Mouse (Mus musculus) lung, adult 2 months (tissue): Measurements from ENCODE around the gene Fbxl17. TPM values are rescaled to one million over a fixed set of nuclear protein-coding genes. Genes with fewer than 3 reads are reported as not detected.

ENCODE experiments used
- DNase-seq: peaks from one replicate; pipeline ENCODE4 v3.0.0; 2022
- H3K4me1 ChIP-seq: fragments of 200-500 bp; 2 replicates; pipeline ENCODE4 v1.6.1; 2011; ENCODE audit warnings: low read length; ENCODE audit not compliant: control insufficient read depth, insufficient read depth
- H3K4me3 ChIP-seq: fragments of 200-500 bp; replicated peaks from 2 replicates; pipeline ENCODE3; 2011; ENCODE audit warnings: low read depth, mild to moderate bottlenecking, control low read depth, low read length; ENCODE audit errors: extremely low read depth
- CTCF ChIP-seq: fragments of 200-500 bp; IDR thresholded peaks from 2 replicates; pipeline ENCODE4 v1.5.1; 2011; ENCODE audit warnings: mild to moderate bottlenecking, low read length, control low read depth; ENCODE audit not compliant: insufficient read depth
- POLR2A ChIP-seq: fragments of 200-500 bp; IDR thresholded peaks from 2 replicates; pipeline ENCODE4 v1.6.1; 2011; ENCODE audit warnings: low read depth, mild to moderate bottlenecking, control low read depth, low read length, borderline replicate concordance; ENCODE audit errors: extremely low read depth
- WGBS: fragments of 180-500 bp; shearing (Covaris S2); methylation state at CpG from one replicate; pipeline ENCODE4 v1.1.7; 2018; 5-methylcytosine and 5-hydroxymethylcytosine counted together
- polyA plus RNA-seq: library from polyadenylated mRNA; depleted of rRNA; stranded (reverse); fragments of >200 nt; gene quantifications from 2 replicates; pipeline ENCODE4 v1.2.3, GENCODE M21; 2012

The Fbxl17 gene
- polyA plus RNA-seq, 1 experiment: 7.5 TPM

- Histone ChIP-seq H3K4me3 (no peak overlapping the region), H3K4me1 (no peaks in the 10 kb centered on the region)
- DNase-seq: no peak
- WGBS: 92% methylated on average over 5 of the region's 5 CpGs
- TF ChIP-seq POLR2A (no peak), CTCF (no peak)
These were observed 382.7 kb downstream of the Fbxl17 start for GRCm38 (mm10) chr17:63117130-63117529.

- no peak for DNase-seq
- no peak overlapping the region for H3K4me3 ChIP-seq
- no peaks in the 10 kb centered on the region for H3K4me1 ChIP-seq
- TF ChIP-seq CTCF: no peak
- 87% methylated on average over 19 of the region's 19 CpGs for WGBS
These were observed 385.3 kb downstream of the Fbxl17 start for GRCm38 (mm10) chr17:63114399-63115085.

- no peak overlapping the region for H3K4me3 ChIP-seq
- no peaks in the 10 kb centered on the region for H3K4me1 ChIP-seq
- WGBS: 83% methylated on average over 5 of the region's 5 CpGs
- no peak for TF ChIP-seq POLR2A
- no peak for TF ChIP-seq CTCF
- no peak for DNase-seq
These were observed 387.0 kb downstream of the Fbxl17 start for GRCm38 (mm10) chr17:63112826-63113225.

GRCm38 (mm10) chr17:63110994-63111393 is 388.8 kb downstream of the Fbxl17 start:
- TF ChIP-seq POLR2A (no peak), CTCF (no peak)
- H3K4me1 ChIP-seq: no peaks in the 10 kb centered on the region
- no peak for DNase-seq
- H3K4me3 ChIP-seq: no peak overlapping the region
- 70% methylated on average over 6 of the region's 6 CpGs for WGBS

GRCm38 (mm10) chr17:63110211-63110755 is 389.5 kb downstream of the Fbxl17 start:
- Histone ChIP-seq H3K4me1 (no peaks in the 10 kb centered on the region), H3K4me3 (no peak overlapping the region)
- TF ChIP-seq CTCF (no peak), POLR2A (no peak)
- 92% methylated on average over 7 of the region's 7 CpGs for WGBS
- DNase-seq: no peak

- WGBS: 91% methylated on average over 5 of the region's 5 CpGs
These were observed 391.8 kb downstream of the Fbxl17 start for GRCm38 (mm10) chr17:63108035-63108434.

GRCm38 (mm10) chr17:63107515-63107914 is 392.3 kb downstream of the Fbxl17 start:
- DNase-seq: no peak
- TF ChIP-seq CTCF (no peak), POLR2A (no peak)
- 90% methylated on average over 4 of the region's 4 CpGs for WGBS
- H3K4me1 ChIP-seq: no peaks in the 10 kb centered on the region
- no peak overlapping the region for H3K4me3 ChIP-seq

More at GRCm38 (mm10) chr17:63108035-63108434, 391.8 kb downstream of the Fbxl17 start:
- Histone ChIP-seq H3K4me3 (no peak overlapping the region), H3K4me1 (no peaks in the 10 kb centered on the region)
- TF ChIP-seq CTCF (no peak), POLR2A (no peak)
- DNase-seq: no peak

GRCm38 (mm10) chr17:63095553-63095952 is 404.3 kb downstream of the Fbxl17 start:
- no peaks in the 10 kb centered on the region for H3K4me1 ChIP-seq
- TF ChIP-seq CTCF (no peak), POLR2A (no peak)
- 47% methylated on average over 2 of the region's 2 CpGs for WGBS
- no peak for DNase-seq
- no peak overlapping the region for H3K4me3 ChIP-seq

- Histone ChIP-seq H3K4me1 (no peaks in the 10 kb centered on the region), H3K4me3 (no peak overlapping the region)
- DNase-seq: no peak
- TF ChIP-seq CTCF (no peak), POLR2A (no peak)
- 70% methylated on average over 4 of the region's 4 CpGs for WGBS
These were observed 404.8 kb downstream of the Fbxl17 start for GRCm38 (mm10) chr17:63095017-63095416.

GRCm38 (mm10) chr17:63093184-63093583 is 406.6 kb downstream of the Fbxl17 start:
- Histone ChIP-seq H3K4me1 (no peaks in the 10 kb centered on the region), H3K4me3 (no peak overlapping the region)
- 68% methylated on average over 4 of the region's 4 CpGs for WGBS
- TF ChIP-seq CTCF: no peak
- TF ChIP-seq POLR2A: no peak
- no peak for DNase-seq

- TF ChIP-seq POLR2A (no peak), CTCF (no peak)
- no peak for DNase-seq
- 76% methylated on average over 6 of the region's 6 CpGs for WGBS
- Histone ChIP-seq H3K4me1 (no peaks in the 10 kb centered on the region), H3K4me3 (no peak overlapping the region)
These were observed 407.0 kb downstream of the Fbxl17 start for GRCm38 (mm10) chr17:63092774-63093173.
